Mouse (Mus musculus) midbrain, embryonic 16.5 days (tissue): ENCODE measurements around the gene Gm45753. TPM values are rescaled to one million over a fixed set of nuclear protein-coding genes. Genes with fewer than 3 reads are reported as not detected.
A peak's percentile ranks its signal among the peaks of the same experiment; 100 is the strongest.

Experiments used
- ATAC-seq: fragments of 200-750 bp; cut with Nextera tagmentation; 2 replicates; pipeline ENCODE4 v1.8.0; 2017; ENCODE audit warnings: moderate TSS enrichment
- H3K27ac ChIP-seq: fragments of 300-500 bp; sonication (generic); 2 replicates; pipeline ENCODE4 v1.5.1; 2014; ENCODE audit warnings: mild to moderate bottlenecking, low read length, mixed read lengths
- H3K27me3 ChIP-seq: fragments of 300-500 bp; sonication (generic); 2 replicates; pipeline ENCODE4 v1.6.1; 2014; ENCODE audit warnings: low read depth, low read length, mixed read lengths; ENCODE audit not compliant: control insufficient read depth, insufficient read depth
- H3K36me3 ChIP-seq: fragments of 300-500 bp; sonication (generic); 2 replicates; pipeline ENCODE4 v1.6.1; 2014; ENCODE audit warnings: mild to moderate bottlenecking, low read length, moderate library complexity, mixed read lengths; ENCODE audit not compliant: control insufficient read depth, insufficient read depth
- H3K4me1 ChIP-seq: fragments of 300-500 bp; sonication (generic); 2 replicates; pipeline ENCODE4 v1.6.1; 2014; ENCODE audit warnings: mild to moderate bottlenecking, low read length, mixed read lengths; ENCODE audit not compliant: control insufficient read depth, insufficient read depth
- H3K4me2 ChIP-seq: fragments of 300-500 bp; sonication (generic); 2 replicates; pipeline ENCODE4 v1.6.1; 2014; ENCODE audit warnings: mild to moderate bottlenecking, low read length, mixed read lengths
- H3K4me3 ChIP-seq: fragments of 300-500 bp; sonication (generic); 2 replicates; pipeline ENCODE4 v1.5.1; 2014; ENCODE audit warnings: low read depth, mild to moderate bottlenecking, low read length, moderate library complexity, mixed read lengths
- H3K9ac ChIP-seq: fragments of 300-500 bp; sonication (generic); 2 replicates; pipeline ENCODE4 v1.6.1; 2014; ENCODE audit warnings: low read depth, low read length, mixed read lengths
- H3K9me3 ChIP-seq: fragments of 300-500 bp; sonication (generic); replicated peaks from 2 replicates; pipeline ENCODE4 v1.6.1; 2014; ENCODE audit warnings: mild to moderate bottlenecking, low read length, mixed read lengths; ENCODE audit not compliant: control insufficient read depth, poor library complexity, severe bottlenecking
- WGBS: fragments of 180-500 bp; shearing (Covaris S2); extraction: QIAGEN DNeasy Blood & Tissue Kit; methylation state at CpG from one replicate; pipeline ENCODE4 v1.1.7; 2014; 5-methylcytosine and 5-hydroxymethylcytosine counted together
- polyA plus RNA-seq: library from polyadenylated mRNA; unstranded; fragments of >200 nt; fragmentation: Nextera tagmentation; extraction: Ambion mirVana; gene quantifications from 2 replicates; pipeline ENCODE4 v1.2.1, GENCODE M21; 2015

Gene Gm45753
- not detected in 2 replicates for polyA plus RNA-seq

- Histone ChIP-seq H3K9ac (no peak within 1 kb of the TSS), H3K9me3 (no peaks in the 10 kb centered on the region), H3K27me3 (no peaks in the 10 kb centered on the region), H3K36me3 (no peaks in the 10 kb centered on the region), H3K4me2 (no peak within 1 kb of the TSS), H3K4me1 (no peaks in the 10 kb centered on the region), H3K27ac (no peak within 1 kb of the TSS), H3K4me3 (no peak within 1 kb of the TSS)
- 96% methylated on average over 13 of the region's 13 CpGs for WGBS
- ATAC-seq = no peak
Observed at GRCm38 (mm10) chr8:45308366-45308765, at the start of gene Gm45753. Gene Gm45753, minus strand, starts transcription at chr8:45308466.

DNA sequence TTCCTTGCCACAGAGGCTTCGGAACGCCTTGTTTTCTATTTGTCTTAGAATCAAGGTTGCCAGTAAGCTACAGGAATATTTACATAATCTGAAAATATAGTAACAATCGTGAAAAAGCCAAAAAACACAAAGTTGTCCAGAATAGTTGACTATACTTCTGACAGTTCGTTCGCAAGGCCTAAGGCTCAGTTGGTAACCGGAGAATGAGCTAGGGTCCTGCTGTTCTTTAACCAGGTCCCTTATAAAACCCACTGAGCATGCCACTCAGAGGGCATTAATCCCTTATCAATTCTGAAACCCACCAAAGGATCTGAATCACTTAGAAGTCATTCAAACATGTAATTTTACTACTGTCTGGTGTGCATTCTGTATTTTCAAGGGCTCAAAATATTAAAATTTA lies 47.5 kb upstream of the Gm45753 start:
- Histone ChIP-seq H3K4me3 (no peak overlapping the region), H3K4me1 (peaks cover 10% of the 10 kb centered on the region), H3K4me2 (no peak overlapping the region), H3K9me3 (no peaks in the 10 kb centered on the region), H3K27me3 (no peaks in the 10 kb centered on the region), H3K9ac (no peak overlapping the region), H3K27ac (no peak overlapping the region), H3K36me3 (no peaks in the 10 kb centered on the region; the same call in 1 of the 2 replicates)
- WGBS = 74% methylated on average over 6 of the region's 6 CpGs
- ATAC-seq = no peak

DNA sequence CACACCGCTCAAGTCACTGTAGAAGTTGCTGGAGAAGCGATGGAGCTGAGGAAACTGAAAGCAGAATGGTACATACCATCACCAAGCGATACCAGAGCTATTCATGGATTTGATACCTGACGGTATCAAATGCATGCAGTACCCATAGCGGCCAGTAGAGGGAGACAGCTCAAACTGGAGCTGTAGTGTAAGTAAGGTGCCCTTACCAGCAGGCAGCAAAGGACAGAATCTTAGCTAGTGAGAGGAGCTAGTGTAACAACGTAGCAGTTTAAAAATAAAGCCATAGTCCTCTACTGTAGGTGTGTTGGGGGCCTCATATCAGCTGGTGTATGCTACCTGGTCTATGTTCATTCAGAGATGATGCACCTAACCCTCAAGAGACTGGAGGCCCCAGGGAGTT lies 36.8 kb upstream of the Gm45753 start:
- 0 out of 2 replicates have a peak, but pooled peaks have one; percentile 42 for ATAC-seq

DNA sequence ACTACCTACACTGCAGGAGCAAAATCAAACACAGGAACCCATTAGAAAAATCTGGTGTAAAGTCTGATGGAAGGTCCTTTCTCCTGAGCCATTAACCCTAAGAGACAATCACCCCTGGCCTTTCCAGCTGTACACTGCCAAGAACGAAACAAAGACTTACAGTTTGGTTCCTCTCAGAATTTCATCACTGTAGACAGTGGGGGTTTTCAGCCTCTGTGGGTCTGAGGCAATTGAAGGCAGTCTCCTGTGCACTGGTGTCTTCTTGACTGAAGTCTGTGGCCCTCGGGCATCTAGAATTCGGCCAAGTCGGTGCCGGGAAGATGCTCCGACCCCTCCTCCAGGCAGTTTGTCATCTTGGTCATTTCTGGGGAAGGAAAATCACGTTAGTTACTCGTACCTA lies 36.0 kb upstream of the Gm45753 start:
- no peak overlapping the region for H3K27ac ChIP-seq
- no peak overlapping the region for H3K4me3 ChIP-seq
- no peaks in the 10 kb centered on the region for H3K27me3 ChIP-seq
- ATAC-seq = no peak
- H3K4me2 ChIP-seq = no peak overlapping the region
- no peaks in the 10 kb centered on the region for H3K36me3 ChIP-seq
- no peak overlapping the region for H3K9ac ChIP-seq
- WGBS = 95% methylated on average over 8 of the region's 8 CpGs
- H3K4me1 ChIP-seq = no peaks in the 10 kb centered on the region
- no peaks in the 10 kb centered on the region for H3K9me3 ChIP-seq

More for the DNA sequence above, 36.8 kb upstream of the Gm45753 start:
- no peak overlapping the region for H3K27ac ChIP-seq
- H3K9ac ChIP-seq = no peak overlapping the region
- H3K27me3 ChIP-seq = no peaks in the 10 kb centered on the region
- H3K36me3 ChIP-seq = peaks cover 2% of the 10 kb centered on the region; the same call in 1 of the 2 replicates
- no peak overlapping the region for H3K4me3 ChIP-seq
- no peak overlapping the region for H3K4me2 ChIP-seq
- H3K4me1 ChIP-seq = no peaks in the 10 kb centered on the region
- 20% methylated on average over 6 of the region's 6 CpGs for WGBS
- no peaks in the 10 kb centered on the region for H3K9me3 ChIP-seq

GRCm38 (mm10) chr8:45341630-45342628 lies 33.7 kb upstream of the Gm45753 start:
- 88% methylated on average over 12 of the region's 12 CpGs for WGBS

GRCm38 (mm10) chr8:45333493-45333892 lies 25.2 kb upstream of the Gm45753 start:
- Histone ChIP-seq H3K27ac (no peak overlapping the region), H3K9ac (peak overlapping the region; percentile 57; the same call in 1 of the 2 replicates), H3K36me3 (0 out of 2 replicates have a peak, but pooled peaks cover 2% of the 10 kb centered on the region), H3K27me3 (peaks cover 7% of the 10 kb centered on the region), H3K4me2 (peak overlapping the region; percentile 86), H3K9me3 (no peaks in the 10 kb centered on the region), H3K4me1 (peaks cover 5% of the 10 kb centered on the region; the same call in 1 of the 2 replicates), H3K4me3 (peak overlapping the region; percentile 68)
- 0 out of 2 replicates have a peak, but pooled peaks have one; percentile 43 for ATAC-seq
- WGBS = 4% methylated on average over 8 of the region's 8 CpGs

More at GRCm38 (mm10) chr8:45341630-45342628, 33.7 kb upstream of the Gm45753 start:
- Histone ChIP-seq H3K27me3 (no peaks in the 10 kb centered on the region), H3K9ac (no peak overlapping the region), H3K36me3 (0 out of 2 replicates have a peak, but pooled peaks cover 2% of the 10 kb centered on the region), H3K4me2 (no peak overlapping the region), H3K4me1 (no peaks in the 10 kb centered on the region), H3K9me3 (no peaks in the 10 kb centered on the region), H3K4me3 (no peak overlapping the region), H3K27ac (no peak overlapping the region)
- no peak for ATAC-seq

DNA sequence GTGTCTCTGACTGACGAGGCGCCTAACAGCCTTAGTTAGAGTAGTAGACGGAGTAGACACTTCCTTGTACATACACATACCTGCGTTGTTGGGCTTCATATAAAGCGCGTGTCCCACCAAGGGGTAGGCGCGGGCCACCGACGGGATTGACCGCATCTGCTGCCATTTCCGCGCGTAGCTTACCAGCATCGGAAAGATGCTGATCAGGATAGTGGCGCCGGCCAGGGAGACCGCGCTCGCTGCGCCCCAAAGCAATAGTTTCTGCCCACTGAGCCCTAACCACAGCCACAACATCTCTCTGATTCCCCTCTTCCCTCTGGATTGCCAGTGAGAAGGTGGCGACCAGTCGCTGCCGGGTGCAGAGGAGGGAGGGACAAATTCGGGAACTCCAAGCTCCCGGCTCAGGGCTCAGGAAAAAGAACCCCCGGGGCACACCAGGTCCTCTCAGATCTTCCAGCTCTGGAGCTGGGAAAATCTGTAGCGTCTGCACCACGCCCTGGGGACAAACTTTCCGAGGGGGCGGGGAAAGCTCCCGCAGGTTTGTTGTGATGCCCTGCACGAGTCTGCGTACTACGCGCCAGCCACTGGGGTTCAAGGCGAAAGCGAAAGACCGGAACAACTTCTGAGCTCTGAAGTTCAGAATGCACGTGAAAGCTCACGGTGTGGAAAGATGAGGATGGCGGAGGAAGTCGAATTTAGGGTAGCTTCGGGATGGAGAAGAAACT lies 24.6 kb upstream of the Gm45753 start, which contains the start of gene Cyp4v3:
Cyp4v3 (minus strand) TSS at position 532 of the 725 bp plus-strand sequence.
- Histone ChIP-seq H3K27me3 (peaks cover 7% of the 10 kb centered on the region), H3K9me3 (no peaks in the 10 kb centered on the region), H3K4me1 (peaks cover 5% of the 10 kb centered on the region; the same call in 1 of the 2 replicates), H3K4me3 (peak within 1 kb of the TSS; percentile 68), H3K36me3 (no peaks in the 10 kb centered on the region), H3K4me2 (peak within 1 kb of the TSS; percentile 86), H3K9ac (peak within 1 kb of the TSS; percentile 57), H3K27ac (no peak within 1 kb of the TSS)
- peak; percentile 86; the same call in 1 of the 2 replicates for ATAC-seq
- under 1% methylated on average over 44 of the region's 44 CpGs for WGBS

DNA sequence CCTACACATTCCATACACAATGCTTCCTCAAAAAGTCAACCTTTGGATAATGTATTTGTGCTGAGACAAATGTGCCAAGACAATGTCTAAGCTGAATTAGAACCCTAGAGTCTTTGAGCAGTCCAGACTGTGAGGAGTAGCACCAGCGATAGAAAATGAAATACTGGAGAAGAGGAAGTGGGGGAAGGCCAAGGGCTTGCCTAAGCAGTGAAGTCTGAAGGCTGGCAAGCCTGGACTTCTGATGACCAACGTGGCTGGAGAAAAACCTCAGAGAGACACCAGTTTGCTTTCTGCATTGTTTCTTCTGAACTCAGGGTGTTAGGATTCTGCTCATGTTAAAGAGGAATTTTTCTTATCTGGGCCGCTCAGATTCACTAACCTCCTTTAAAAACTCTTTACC lies 22.6 kb upstream of the Gm45753 start:
- Histone ChIP-seq H3K4me2 (no peak overlapping the region), H3K27ac (no peak overlapping the region), H3K4me3 (no peak overlapping the region), H3K36me3 (no peaks in the 10 kb centered on the region), H3K9me3 (no peaks in the 10 kb centered on the region), H3K4me1 (peaks cover 5% of the 10 kb centered on the region; the same call in 1 of the 2 replicates), H3K9ac (no peak overlapping the region), H3K27me3 (peaks cover 7% of the 10 kb centered on the region)
- 61% methylated on average over 3 of the region's 3 CpGs for WGBS
- ATAC-seq = no peak
